Mouse (Mus musculus): ENCODE data around the gene Adgrb3. TPM values are rescaled to one million over a fixed set of nuclear protein-coding genes. Genes with fewer than 3 reads are reported as not detected.

Adgrb3 gene
- polyA plus RNA-seq, 1 experiment from 2014 or later = 0.70 TPM

GRCm38 (mm10) chr1:25132150-25132824 is 697.2 kb downstream of the Adgrb3 start:
- Histone ChIP-seq H3K27ac (no peak overlapping the region), H3K9me3 (replicated peaks) (no peaks in the 10 kb centered on the region), H3K4me1 (no peaks in the 10 kb centered on the region), H3K36me3 (no peaks in the 10 kb centered on the region), H3K9ac (no peak overlapping the region), H3K4me3 (replicated peaks) (no peak overlapping the region), H3K27me3 (no peaks in the 10 kb centered on the region), H3K4me2 (no peak overlapping the region)
- WGBS = 63% methylated on average over 4 of the region's 4 CpGs
- ATAC-seq (replicated peaks; ENCODE audit: low FRiP score) = no peak

- no peaks in the 10 kb centered on the region for H3K9me3 ChIP-seq (replicated peaks)
- WGBS = 83% methylated on average over 11 of the region's 11 CpGs
- H3K9ac ChIP-seq = no peak overlapping the region
- ATAC-seq (replicated peaks; ENCODE audit: low FRiP score) = no peak
- no peak overlapping the region for H3K4me2 ChIP-seq
- H3K36me3 ChIP-seq = no peaks in the 10 kb centered on the region
- no peaks in the 10 kb centered on the region for H3K4me1 ChIP-seq
- H3K27ac ChIP-seq = no peak overlapping the region
- no peaks in the 10 kb centered on the region for H3K27me3 ChIP-seq
- H3K4me3 ChIP-seq (replicated peaks) = no peak overlapping the region
These were observed 714.0 kb downstream of the Adgrb3 start for GRCm38 (mm10) chr1:25115512-25115911.

- Histone ChIP-seq H3K9me3 (replicated peaks) (no peaks in the 10 kb centered on the region), H3K27me3 (no peaks in the 10 kb centered on the region), H3K27ac (no peak overlapping the region), H3K9ac (no peak overlapping the region), H3K36me3 (no peaks in the 10 kb centered on the region), H3K4me1 (no peaks in the 10 kb centered on the region), H3K4me3 (replicated peaks) (no peak overlapping the region), H3K4me2 (no peak overlapping the region)
- no peak for ATAC-seq (replicated peaks; ENCODE audit: low FRiP score)
- 71% methylated on average over 3 of the region's 3 CpGs for WGBS
These were observed 721.9 kb downstream of the Adgrb3 start for GRCm38 (mm10) chr1:25107500-25108101.

GRCm38 (mm10) chr1:25106679-25107078 is 722.8 kb downstream of the Adgrb3 start:
- Histone ChIP-seq H3K4me2 (no peak overlapping the region), H3K27me3 (no peaks in the 10 kb centered on the region), H3K4me3 (replicated peaks) (no peak overlapping the region), H3K27ac (no peak overlapping the region), H3K36me3 (no peaks in the 10 kb centered on the region), H3K9me3 (replicated peaks) (no peaks in the 10 kb centered on the region), H3K4me1 (no peaks in the 10 kb centered on the region), H3K9ac (no peak overlapping the region)
- 27% methylated on average over 6 of the region's 6 CpGs for WGBS
- ATAC-seq (replicated peaks; ENCODE audit: low FRiP score) = peak; percentile 91

GRCm38 (mm10) chr1:25105367-25105766 is 724.1 kb downstream of the Adgrb3 start:
- Histone ChIP-seq H3K4me3 (replicated peaks) (no peak overlapping the region), H3K9me3 (replicated peaks) (no peaks in the 10 kb centered on the region), H3K36me3 (no peaks in the 10 kb centered on the region), H3K4me2 (no peak overlapping the region), H3K27me3 (no peaks in the 10 kb centered on the region), H3K4me1 (no peaks in the 10 kb centered on the region), H3K9ac (no peak overlapping the region), H3K27ac (no peak overlapping the region)
- WGBS = 50% methylated on average over 4 of the region's 4 CpGs
- peak; percentile 36; the same call in 1 of the 2 replicates for ATAC-seq (replicated peaks; ENCODE audit: low FRiP score)

GRCm38 (mm10) chr1:25088010-25088719 is 741.3 kb downstream of the Adgrb3 start:
- Histone ChIP-seq H3K27me3 (no peaks in the 10 kb centered on the region), H3K27ac (no peak overlapping the region), H3K36me3 (no peaks in the 10 kb centered on the region), H3K4me1 (no peaks in the 10 kb centered on the region), H3K9me3 (replicated peaks) (no peaks in the 10 kb centered on the region), H3K9ac (no peak overlapping the region), H3K4me3 (replicated peaks) (no peak overlapping the region), H3K4me2 (no peak overlapping the region)
- no peak for ATAC-seq (replicated peaks; ENCODE audit: low FRiP score)
- WGBS = 45% methylated on average over 5 of the region's 5 CpGs

GRCm38 (mm10) chr1:25085616-25086372 is 743.7 kb downstream of the Adgrb3 start:
- Histone ChIP-seq H3K27me3 (no peaks in the 10 kb centered on the region), H3K4me1 (no peaks in the 10 kb centered on the region), H3K9me3 (replicated peaks) (no peaks in the 10 kb centered on the region), H3K27ac (no peak overlapping the region), H3K4me3 (replicated peaks) (no peak overlapping the region), H3K9ac (no peak overlapping the region), H3K36me3 (no peaks in the 10 kb centered on the region), H3K4me2 (no peak overlapping the region)
- WGBS = 71% methylated on average over 14 of the region's 14 CpGs
- ATAC-seq (replicated peaks; ENCODE audit: low FRiP score) = no peak

GRCm38 (mm10) chr1:25082377-25082776 is 747.1 kb downstream of the Adgrb3 start:
- Histone ChIP-seq H3K9me3 (replicated peaks) (no peaks in the 10 kb centered on the region), H3K4me1 (no peaks in the 10 kb centered on the region), H3K36me3 (no peaks in the 10 kb centered on the region), H3K9ac (no peak overlapping the region), H3K4me2 (no peak overlapping the region), H3K27me3 (no peaks in the 10 kb centered on the region), H3K4me3 (replicated peaks) (no peak overlapping the region), H3K27ac (no peak overlapping the region)
- WGBS = 84% methylated on average over 8 of the region's 8 CpGs
- ATAC-seq (replicated peaks; ENCODE audit: low FRiP score) = no peak

GRCm38 (mm10) chr1:25081265-25081849 is 748.1 kb downstream of the Adgrb3 start:
- 67% methylated on average over 4 of the region's 4 CpGs for WGBS
- no peaks in the 10 kb centered on the region for H3K36me3 ChIP-seq

GRCm38 (mm10) chr1:25079395-25079794 is 750.1 kb downstream of the Adgrb3 start:
- H3K9ac ChIP-seq = no peak overlapping the region
- H3K4me2 ChIP-seq = no peak overlapping the region
- H3K27ac ChIP-seq = no peak overlapping the region
- WGBS = 86% methylated on average over 2 of the region's 2 CpGs
- no peaks in the 10 kb centered on the region for H3K9me3 ChIP-seq (replicated peaks)
- H3K27me3 ChIP-seq = no peaks in the 10 kb centered on the region
- H3K4me3 ChIP-seq (replicated peaks) = no peak overlapping the region
- ATAC-seq (replicated peaks; ENCODE audit: low FRiP score) = no peak
- H3K36me3 ChIP-seq = no peaks in the 10 kb centered on the region
- no peaks in the 10 kb centered on the region for H3K4me1 ChIP-seq

More at GRCm38 (mm10) chr1:25081265-25081849, 748.1 kb downstream of the Adgrb3 start:
- H3K27me3 ChIP-seq = no peaks in the 10 kb centered on the region
- ATAC-seq (replicated peaks; ENCODE audit: low FRiP score) = no peak
- H3K9me3 ChIP-seq (replicated peaks) = no peaks in the 10 kb centered on the region
- no peak overlapping the region for H3K27ac ChIP-seq
- H3K4me3 ChIP-seq (replicated peaks) = no peak overlapping the region
- no peak overlapping the region for H3K9ac ChIP-seq
- no peak overlapping the region for H3K4me2 ChIP-seq
- H3K4me1 ChIP-seq = no peaks in the 10 kb centered on the region

GRCm38 (mm10) chr1:25075952-25076351 is 753.6 kb downstream of the Adgrb3 start:
- peak; percentile 52; the same call in 1 of the 2 replicates for ATAC-seq (replicated peaks; ENCODE audit: low FRiP score)
- Histone ChIP-seq H3K4me2 (no peak overlapping the region), H3K27me3 (no peaks in the 10 kb centered on the region), H3K4me1 (no peaks in the 10 kb centered on the region), H3K36me3 (no peaks in the 10 kb centered on the region), H3K9ac (no peak overlapping the region), H3K27ac (no peak overlapping the region), H3K9me3 (replicated peaks) (no peaks in the 10 kb centered on the region), H3K4me3 (replicated peaks) (no peak overlapping the region)
- WGBS = 63% methylated on average over 5 of the region's 5 CpGs
